Mouse (Mus musculus) sigmoid colon, adult 10 weeks (tissue): Measurements from ENCODE around the gene Tnfrsf12a. TPM values are rescaled to one million over a fixed set of nuclear protein-coding genes. Genes with fewer than 3 reads are reported as not detected.

ENCODE experiments used
- polyA plus RNA-seq: library from polyadenylated mRNA; stranded (reverse); fragments of 350-450 nt; fragmentation: Illumina TruSeq; extraction: RNeasy Lipid Tissue Mini Kit (QIAGEN cat#74804); gene quantifications from one replicate; pipeline ENCODE4 v1.2.3, GENCODE M21; 2014; ENCODE audit warnings: low read depth, low replicate concordance

Tnfrsf12a gene
- 0.88 TPM for polyA plus RNA-seq

DNA sequence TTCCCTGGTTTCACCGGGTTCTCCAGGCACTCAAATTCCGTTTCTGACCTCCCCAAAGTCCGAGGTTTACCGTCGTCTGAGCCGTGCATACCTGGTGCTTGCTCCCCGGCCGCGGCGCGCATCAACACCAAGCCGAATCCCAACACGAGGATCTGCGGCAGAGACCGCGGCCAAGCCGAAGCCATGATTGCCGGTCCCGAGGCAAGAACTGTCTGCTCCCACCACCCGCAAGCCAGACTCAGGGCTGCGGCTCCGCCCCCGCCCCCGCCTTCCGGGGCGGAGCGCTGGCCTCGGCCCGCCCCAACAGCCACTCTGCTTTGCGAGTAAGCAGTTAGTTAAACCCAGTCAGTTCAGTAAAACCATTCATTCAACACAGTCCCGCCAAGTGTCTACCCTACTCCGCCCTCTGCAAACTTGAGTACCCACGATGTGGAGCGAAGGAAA is at the start of gene Tnfrsf12a:
Gene Tnfrsf12a, minus strand, starts transcription at position 233 of the 444 bp plus-strand sequence.

GRCm38 (mm10) chr17:23725999-23726757 is 48.9 kb upstream of the Tnfrsf12a start, which contains the start of gene Pkmyt1:
Gene Pkmyt1 (plus strand): TSS chr17:23726336.

DNA sequence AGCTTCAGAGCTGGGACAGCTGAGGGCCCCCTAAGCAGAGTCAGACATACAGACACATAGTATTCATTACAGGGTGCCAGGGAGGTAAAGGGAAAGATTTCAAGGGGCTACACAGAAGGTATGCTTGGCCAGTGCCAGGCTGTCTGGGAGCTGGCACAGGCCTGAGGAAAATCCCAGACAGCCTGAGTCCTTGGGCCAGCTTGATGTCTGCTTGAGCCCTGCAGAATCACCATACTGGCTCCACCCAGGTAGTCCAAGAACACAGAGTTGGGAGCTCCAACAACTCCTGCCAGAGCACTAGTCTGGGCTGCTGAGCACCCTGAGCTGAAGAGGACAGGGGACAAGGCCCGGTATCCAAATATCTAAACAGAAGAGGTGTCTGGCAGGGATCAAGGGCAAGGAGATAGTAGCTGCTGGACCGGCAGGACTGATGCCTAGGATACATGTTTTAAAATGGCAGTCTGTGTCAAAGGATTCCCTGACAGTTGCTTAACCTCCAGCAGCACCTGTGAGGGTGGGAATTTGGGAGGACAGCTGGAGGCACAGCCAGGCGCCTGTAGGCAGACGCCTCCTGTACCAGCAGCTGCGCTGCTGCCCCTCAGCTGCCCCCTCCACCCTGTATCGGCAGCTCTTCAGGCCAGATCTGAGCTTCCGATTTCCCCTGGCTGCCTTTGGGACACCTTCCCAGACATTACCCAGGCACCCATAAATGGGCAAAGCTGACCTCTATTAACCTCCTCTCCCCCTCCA is 45.3 kb upstream of the Tnfrsf12a start, which contains the start of gene 1520401A03Rik:
Gene 1520401A03Rik, minus strand, starts transcription at position 408 of the 750 bp plus-strand sequence.

GRCm38 (mm10) chr17:23683856-23684672 is 6.8 kb upstream of the Tnfrsf12a start, which contains the start of gene Cldn9:
Gene Cldn9 (minus strand): TSS chr17:23684026.

DNA sequence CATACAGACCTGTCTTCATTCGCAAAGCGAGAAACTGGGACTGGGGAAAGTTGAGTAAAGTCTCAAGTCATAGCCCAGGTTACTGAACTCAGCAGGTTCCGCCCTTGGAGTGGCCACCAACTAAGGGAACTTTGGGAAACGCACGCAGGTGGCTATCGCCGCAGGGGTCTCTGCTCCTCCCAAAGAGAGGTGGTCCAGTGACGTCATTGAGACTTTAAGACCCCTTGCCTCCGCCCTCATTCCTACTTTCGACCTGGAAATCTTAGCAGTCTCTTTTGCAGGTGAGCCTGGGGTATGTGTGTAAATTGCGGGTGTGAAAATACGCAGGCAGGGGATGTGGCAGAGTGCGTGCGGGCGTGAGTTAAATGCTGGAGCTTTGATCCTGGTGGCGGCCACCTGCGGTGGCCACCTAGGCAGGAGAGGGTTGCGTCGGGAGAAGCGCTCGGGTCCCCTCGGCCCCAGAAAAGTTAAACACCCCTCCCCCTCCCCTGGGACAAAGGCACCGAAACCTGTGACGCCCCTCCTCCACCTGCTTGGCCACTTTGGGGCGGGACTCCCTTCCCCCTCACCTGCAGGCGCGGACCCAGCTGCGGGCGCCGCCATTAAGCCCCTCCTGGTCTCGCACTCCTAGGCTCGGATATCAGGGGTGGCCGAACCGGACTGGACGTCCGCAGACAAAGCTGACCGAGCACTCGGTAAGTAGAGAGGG is 2.0 kb upstream of the Tnfrsf12a start, which contains the start of gene Cldn6:
Gene Cldn6, plus strand, starts transcription at position 123 of the 709 bp plus-strand sequence.

GRCm38 (mm10) chr17:23673424-23674073 is 3.7 kb downstream of the Tnfrsf12a start, which contains the start of the genes Hcfc1r1 and Thoc6:
Gene Hcfc1r1 (plus strand): TSS chr17:23673596.
Gene Thoc6 (minus strand): TSS chr17:23673882.

GRCm38 (mm10) chr17:23660117-23660875 is 17.0 kb downstream of the Tnfrsf12a start, which contains the start of gene Bicdl2:
Gene Bicdl2 (plus strand): TSS chr17:23660506.

GRCm38 (mm10) chr17:23644613-23645495 is 32.4 kb downstream of the Tnfrsf12a start, which contains the start of gene Mmp25:
Gene Mmp25 (minus strand): TSS chr17:23645277.

Other genes with a start within 250 kb of the Tnfrsf12a start
- not detected for gene Vmn2r117, start 197.8 kb downstream of the Tnfrsf12a start, polyA plus RNA-seq
- gene Zfp213, start 113.2 kb downstream of the Tnfrsf12a start, polyA plus RNA-seq = 0.32 TPM
- gene Zfp13, start 78.0 kb downstream of the Tnfrsf12a start, polyA plus RNA-seq = not detected
- gene Zscan10, start 76.6 kb downstream of the Tnfrsf12a start, polyA plus RNA-seq = not detected
- 0.13 TPM for gene Mmp25, start 32.2 kb downstream of the Tnfrsf12a start, polyA plus RNA-seq
- 1.8 TPM for gene Bicdl2, start 17.0 kb downstream of the Tnfrsf12a start, polyA plus RNA-seq
- 7.9 TPM for gene Hcfc1r1, start 3.9 kb downstream of the Tnfrsf12a start, polyA plus RNA-seq
- 1.4 TPM for gene Thoc6, start 3.6 kb downstream of the Tnfrsf12a start, polyA plus RNA-seq
- not detected for gene Cldn6, start 1.8 kb upstream of the Tnfrsf12a start, polyA plus RNA-seq
- gene Cldn9, start 6.6 kb upstream of the Tnfrsf12a start, polyA plus RNA-seq = not detected
- not detected for gene 1520401A03Rik, start 45.3 kb upstream of the Tnfrsf12a start, polyA plus RNA-seq
- gene Pkmyt1, start 48.9 kb upstream of the Tnfrsf12a start, polyA plus RNA-seq = 2.1 TPM
- 20.3 TPM for gene Paqr4, start 63.4 kb upstream of the Tnfrsf12a start, polyA plus RNA-seq
- gene Kremen2, start 68.4 kb upstream of the Tnfrsf12a start, polyA plus RNA-seq = 0.41 TPM
- 1.2 TPM for gene Flywch1, start 94.1 kb upstream of the Tnfrsf12a start, polyA plus RNA-seq
- gene Flywch2, start 108.6 kb upstream of the Tnfrsf12a start, polyA plus RNA-seq = 1.5 TPM
- 275 TPM for gene Srrm2, start 113.1 kb upstream of the Tnfrsf12a start, polyA plus RNA-seq
- 15.1 TPM for gene Elob, start 151.7 kb upstream of the Tnfrsf12a start, polyA plus RNA-seq
- not detected for gene Prss33, start 158.6 kb upstream of the Tnfrsf12a start, polyA plus RNA-seq
- 115 TPM for gene Prss32, start 166.4 kb upstream of the Tnfrsf12a start, polyA plus RNA-seq
- 1.9 TPM for gene Prss41, start 166.7 kb upstream of the Tnfrsf12a start, polyA plus RNA-seq
- not detected for gene Prss21, start 190.6 kb upstream of the Tnfrsf12a start, polyA plus RNA-seq
- not detected for gene Dcpp1, start 203.4 kb upstream of the Tnfrsf12a start, polyA plus RNA-seq
- not detected for gene Dcpp2, start 203.4 kb upstream of the Tnfrsf12a start, polyA plus RNA-seq
- not detected for gene Dcpp3, start 240.0 kb upstream of the Tnfrsf12a start, polyA plus RNA-seq